Comparison of ENCODE assay signal across 9 mouse cellular contexts in genomic region chr1:36090011-36090721, GRCm38 (mm10). TPM values are rescaled to one million over a fixed set of nuclear protein-coding genes. Genes with fewer than 3 reads are reported as not detected.
DNase-seq lines count a peak whose midpoint lies in the region; ATAC-seq and TF ChIP-seq lines count a peak whose summit lies in the region.
"Had no signal": no experiment of that assay in that cellular context is flagged by ENCODE, and none has a peak within 500 bp of the region (broad histone marks: within the 10 kb centered on the region; RNA-seq: fewer than 3 reads in every experiment).

No protein-coding gene starts in this region.

- H3K4me2 ChIP-seq in midbrain, embryonic 11.5 days, result no peak overlapping the region
- H3K4me2 ChIP-seq in midbrain, postnatal 0 days (ENCODE audit: low read depth, low read length, poor library complexity, severe bottlenecking), result no peak overlapping the region

- 74% methylated on average over 6 of the region's 6 CpGs for WGBS in midbrain, embryonic 10.5 days
- 66% methylated on average over 6 of the region's 6 CpGs for WGBS in midbrain, embryonic 11.5 days
- WGBS in midbrain, postnatal 0 days, result 53% methylated on average over 6 of the region's 6 CpGs

- H3K27ac ChIP-seq in midbrain, embryonic 10.5 days (replicated peaks), result peak overlapping the region; percentile 7; the same call in 1 of the 2 replicates
- no peak overlapping the region for H3K27ac ChIP-seq in midbrain, embryonic 11.5 days (ENCODE audit: low read depth, low read length)
- no peak overlapping the region for H3K27ac ChIP-seq in midbrain, postnatal 0 days (ENCODE audit: low read depth, low read length)

- peaks cover 76% of the 10 kb centered on the region for H3K36me3 ChIP-seq in midbrain, embryonic 10.5 days
- peaks cover 5% of the 10 kb centered on the region for H3K36me3 ChIP-seq in midbrain, embryonic 11.5 days (ENCODE audit: control insufficient read depth, insufficient read depth, low read length)
- peaks cover 10% of the 10 kb centered on the region for H3K36me3 ChIP-seq in midbrain, postnatal 0 days (ENCODE audit: insufficient read depth, low read length)

- no peak for ATAC-seq in midbrain, embryonic 11.5 days (ENCODE audit: low FRiP score)
- ATAC-seq in midbrain, postnatal 0 days (ENCODE audit: low FRiP score), result 0 out of 2 replicates have a peak, but pooled peaks have one; percentile 17

- no peak overlapping the region for H3K9ac ChIP-seq in midbrain, embryonic 11.5 days (ENCODE audit: low read length)
- H3K9ac ChIP-seq in midbrain, postnatal 0 days (replicated peaks; ENCODE audit: low read length, poor library complexity, severe bottlenecking), result no peak overlapping the region

- peak; percentile 80 for DNase-seq in adrenal gland, postnatal 10 days
- DNase-seq in adrenal gland, adult 8-10 months, result no peak
- no peak for DNase-seq in midbrain, embryonic 10.5 days (ENCODE audit: low spot score)
- no peak for DNase-seq in midbrain, embryonic 11.5 days (ENCODE audit: low spot score, missing footprints)
- peak; percentile 55 for DNase-seq in heart, postnatal 4 days
- DNase-seq in midbrain, postnatal 0 days (ENCODE audit: low spot score), result no peak
- no peak for DNase-seq in cerebellum, adult 11-12 months
- no peak for DNase-seq in right cerebral cortex, adult 2 months (ENCODE audit: low spot score in 2 of 2)
- DNase-seq: lung, postnatal 4 days had no signal

- H3K9me3 ChIP-seq in midbrain, embryonic 10.5 days (replicated peaks), result peaks cover 4% of the 10 kb centered on the region; the same call in 1 of the 2 replicates
- no peaks in the 10 kb centered on the region for H3K9me3 ChIP-seq in midbrain, embryonic 11.5 days (ENCODE audit: control insufficient read depth, low read length)
- no peaks in the 10 kb centered on the region for H3K9me3 ChIP-seq in midbrain, postnatal 0 days (ENCODE audit: low read length)

- peaks cover 41% of the 10 kb centered on the region for H3K4me1 ChIP-seq in midbrain, embryonic 10.5 days
- peaks cover 16% of the 10 kb centered on the region for H3K4me1 ChIP-seq in midbrain, embryonic 11.5 days (ENCODE audit: control insufficient read depth, insufficient read depth, low read length)
- H3K4me1 ChIP-seq in midbrain, postnatal 0 days (ENCODE audit: insufficient read depth, low read length), result peaks cover 16% of the 10 kb centered on the region; the same call in 1 of the 2 replicates

- no peaks in the 10 kb centered on the region for H3K27me3 ChIP-seq in midbrain, embryonic 10.5 days (ENCODE audit: low read depth, poor library complexity, severe bottlenecking)
- H3K27me3 ChIP-seq in midbrain, embryonic 11.5 days (ENCODE audit: control insufficient read depth, insufficient read depth, low read length), result no peaks in the 10 kb centered on the region
- no peaks in the 10 kb centered on the region for H3K27me3 ChIP-seq in midbrain, postnatal 0 days (ENCODE audit: insufficient read depth, low read length)

- no peak for TF ChIP-seq CTCF in midbrain, postnatal 0 days (IDR thresholded peaks at IDR 0.05)

- H3K4me3 ChIP-seq in midbrain, embryonic 10.5 days, result no peak overlapping the region
- no peak overlapping the region for H3K4me3 ChIP-seq in midbrain, embryonic 11.5 days (ENCODE audit: low read depth, low read length)
- H3K4me3 ChIP-seq in midbrain, postnatal 0 days (ENCODE audit: low read depth, low read length), result no peak overlapping the region

RNA-seq across cellular contexts. Expression of gene Hs6st1, which starts 22.0 kb away (rescaled TPM):
- 10 to 100 TPM; 56.2 to 62.9 TPM for total RNA-seq in adrenal gland, postnatal 10 days (2021)
- 100 to 1,000 TPM in 2 of 4 experiments, 10 to 100 TPM in 2; 70.2 to 122 (median 96.6) TPM for total RNA-seq in adrenal gland, adult 8-10 months (2022)
- polyA plus RNA-seq in midbrain, embryonic 10.5 days (2016; fragmentation: Nextera tagmentation; extraction: Ambion mirVana), result 4.9 and 5.4 TPM in 2 replicates
- 16.7 and 20.3 TPM in 2 replicates for polyA plus RNA-seq in midbrain, embryonic 11.5 days (2014; fragmentation: Nextera tagmentation; extraction: Ambion mirVana)
- total RNA-seq in heart, postnatal 4 days (2021), result 10 to 100 TPM; 30.0 to 33.3 TPM
- 89.8 and 104 TPM in 2 replicates for total RNA-seq in midbrain, postnatal 0 days (2014; rRNA removed)
- polyA plus RNA-seq in midbrain, postnatal 0 days (2015; fragmentation: Nextera tagmentation; extraction: Ambion mirVana), result 17.3 and 17.4 TPM in 2 replicates

Comparison
In these comparisons a context has a peak if more than half of its experiments do, and no peak if none do; other contexts are left out.
1. DNase-seq: peak in adrenal gland, postnatal 10 days (single experiment) and heart, postnatal 4 days (single experiment); none in adrenal gland, adult 8-10 months (single experiment), midbrain, embryonic 10.5 days (single experiment), midbrain, embryonic 11.5 days (single experiment), midbrain, postnatal 0 days (single experiment), cerebellum, adult 11-12 months (single experiment) and right cerebral cortex, adult 2 months (0 of 2).